Comparison of ENCODE assay signal across 11 mouse cellular contexts in genomic region chr7:145110028-145110427, GRCm38 (mm10).
DNase-seq lines count a peak whose midpoint lies in the region; TF ChIP-seq lines count a peak whose summit lies in the region.
"Had no signal": no experiment of that assay in that cellular context is flagged by ENCODE, and none has a peak within 500 bp of the region (broad histone marks: within the 10 kb centered on the region; RNA-seq: fewer than 3 reads in every experiment).

No protein-coding gene starts in this region.

- no peaks in the 10 kb centered on the region for H3K4me1 ChIP-seq in kidney, adult 2 months (ENCODE audit: control insufficient read depth, insufficient read depth, low read length)

- WGBS in kidney, adult 2 months = 84% methylated on average over 3 of the region's 3 CpGs

- H3K4me3 ChIP-seq in kidney, adult 2 months (ENCODE audit: insufficient read depth, low read depth, low read length) = no peak overlapping the region
- H3K4me3 ChIP-seq: midbrain, embryonic 13.5 days had no signal

- no peak for TF ChIP-seq POLR2A in kidney, adult 2 months (IDR thresholded peaks at IDR 0.05; ENCODE audit: low read depth, low read length)

- peak; percentile 90 for DNase-seq in heart, adult 11 months
- DNase-seq in heart, adult 18-20 months = no peak
- DNase-seq in kidney, adult 2 months = no peak
- DNase-seq in kidney, adult 9 months = no peak
- peak; percentile 13 for DNase-seq in thymus, postnatal 4 days
- DNase-seq in thymus, postnatal 36 days = no peak
- DNase-seq in urinary bladder, postnatal 25 days (ENCODE audit: low spot score) = no peak
- no peak for DNase-seq in left cerebral cortex, adult 18-20 months (ENCODE audit: low spot score in 2 of 2)
- DNase-seq: cerebellum, postnatal 10 days; right cerebral cortex, postnatal 25 days had no signal

- no peak for TF ChIP-seq CTCF in kidney, adult 2 months (conservative IDR thresholded peaks at IDR 0.05; ENCODE audit: insufficient read depth, insufficient read length, low read depth, low read length)

- no peaks in the 10 kb centered on the region for H3K27me3 ChIP-seq in kidney, adult 2 months (replicated peaks; ENCODE audit: control insufficient read depth, insufficient read depth, low read length)
- H3K27me3 ChIP-seq: midbrain, embryonic 13.5 days had no signal

- 0 out of 2 replicates have a peak overlapping the region, but pooled peaks have one; percentile 34 for H3K27ac ChIP-seq in kidney, adult 2 months (ENCODE audit: insufficient read depth, low read depth, low read length)
- H3K27ac ChIP-seq: midbrain, embryonic 13.5 days had no signal

- no peaks in the 10 kb centered on the region for H3K36me3 ChIP-seq in kidney, adult 2 months (ENCODE audit: control insufficient read depth, insufficient read depth, low read length)
- H3K36me3 ChIP-seq: midbrain, embryonic 13.5 days had no signal

Comparison
In these comparisons a context has a peak if more than half of its experiments do, and no peak if none do; other contexts are left out.
1. DNase-seq: peak in heart, adult 11 months (single experiment) and thymus, postnatal 4 days (single experiment); none in heart, adult 18-20 months (0 of 2), kidney, adult 2 months (single experiment), kidney, adult 9 months (single experiment), thymus, postnatal 36 days (0 of 2), urinary bladder, postnatal 25 days (single experiment) and left cerebral cortex, adult 18-20 months (0 of 2).